Mouse (Mus musculus) kidney, embryonic 16.5 days (tissue): ENCODE results near the gene Cox20. TPM values are rescaled to one million over a fixed set of nuclear protein-coding genes. Genes with fewer than 3 reads are reported as not detected.

Source experiments
- ATAC-seq: fragments of 200-750 bp; cut with Nextera tagmentation; 2 replicates; pipeline ENCODE4 v1.8.0; 2017; ENCODE audit warnings: moderate TSS enrichment; ENCODE audit not compliant: low FRiP score, low TSS enrichment
- H3K27ac ChIP-seq: fragments of 300-500 bp; sonication (generic); 2 replicates; pipeline ENCODE4 v1.5.1; 2014; ENCODE audit warnings: low read length
- H3K27me3 ChIP-seq: fragments of 300-500 bp; sonication (generic); 2 replicates; pipeline ENCODE4 v1.6.1; 2014; ENCODE audit warnings: low read length, control low read depth, mixed read lengths; ENCODE audit not compliant: insufficient read depth
- H3K36me3 ChIP-seq: fragments of 300-500 bp; sonication (generic); 2 replicates; pipeline ENCODE4 v1.6.1; 2014; ENCODE audit warnings: low read length, control low read depth, mixed read lengths; ENCODE audit not compliant: insufficient read depth
- H3K4me1 ChIP-seq: fragments of 300-500 bp; sonication (generic); 2 replicates; pipeline ENCODE4 v1.6.1; 2014; ENCODE audit warnings: low read length, control low read depth, mixed read lengths; ENCODE audit not compliant: insufficient read depth
- H3K4me2 ChIP-seq: fragments of 300-500 bp; sonication (generic); replicated peaks from 2 replicates; pipeline ENCODE4 v1.6.1; 2014; ENCODE audit warnings: low read depth, low read length
- H3K4me3 ChIP-seq: fragments of 300-500 bp; sonication (generic); 2 replicates; pipeline ENCODE4 v1.5.1; 2014; ENCODE audit warnings: mild to moderate bottlenecking, low read length
- H3K9ac ChIP-seq: fragments of 300-500 bp; sonication (generic); replicated peaks from 2 replicates; pipeline ENCODE4 v1.6.1; 2014; ENCODE audit warnings: low read length
- H3K9me3 ChIP-seq: fragments of 300-500 bp; sonication (generic); 2 replicates; pipeline ENCODE4 v1.6.1; 2016; ENCODE audit warnings: low read length, control low read depth
- WGBS: fragments of 180-500 bp; shearing (Covaris S2); extraction: QIAGEN DNeasy Blood & Tissue Kit; methylation state at CpG from one replicate; pipeline ENCODE4 v1.1.7; 2014; 5-methylcytosine and 5-hydroxymethylcytosine counted together
- polyA plus RNA-seq: library from polyadenylated mRNA; unstranded; fragments of >200 nt; fragmentation: Nextera tagmentation; extraction: Ambion mirVana; gene quantifications from 2 replicates; pipeline ENCODE4 v1.2.1, GENCODE M21; 2015

Gene Cox20
- polyA plus RNA-seq, 1 experiment from 2014 or later, result 111 TPM

DNA sequence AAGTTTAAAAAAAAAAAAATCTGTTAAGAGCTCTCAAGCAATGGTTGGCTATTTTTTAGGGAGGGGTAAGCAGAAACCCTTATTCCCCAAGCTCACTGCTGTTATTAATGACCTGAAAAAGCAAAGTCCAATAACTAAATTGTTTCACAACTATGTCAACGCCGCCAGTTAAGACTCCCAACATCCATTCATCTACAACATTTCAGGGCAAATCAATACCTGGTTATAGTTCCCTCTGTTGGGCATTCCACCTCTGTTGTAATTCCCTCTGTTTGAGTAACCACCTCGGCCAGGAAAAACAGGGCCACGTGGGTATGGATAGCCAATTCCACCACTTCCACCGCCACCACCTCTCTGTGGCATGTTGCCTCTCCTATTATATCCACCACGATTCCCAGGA, 11.0 kb downstream of the Cox20 start:
- Histone ChIP-seq H3K27ac (no peak overlapping the region), H3K36me3 (peaks cover 54% of the 10 kb centered on the region), H3K4me1 (peaks cover 15% of the 10 kb centered on the region), H3K4me2 (no peak overlapping the region), H3K9ac (no peak overlapping the region), H3K4me3 (no peak overlapping the region), H3K9me3 (no peaks in the 10 kb centered on the region), H3K27me3 (no peaks in the 10 kb centered on the region)
- ATAC-seq, result no peak
- 86% methylated on average over 6 of the region's 6 CpGs for WGBS

DNA sequence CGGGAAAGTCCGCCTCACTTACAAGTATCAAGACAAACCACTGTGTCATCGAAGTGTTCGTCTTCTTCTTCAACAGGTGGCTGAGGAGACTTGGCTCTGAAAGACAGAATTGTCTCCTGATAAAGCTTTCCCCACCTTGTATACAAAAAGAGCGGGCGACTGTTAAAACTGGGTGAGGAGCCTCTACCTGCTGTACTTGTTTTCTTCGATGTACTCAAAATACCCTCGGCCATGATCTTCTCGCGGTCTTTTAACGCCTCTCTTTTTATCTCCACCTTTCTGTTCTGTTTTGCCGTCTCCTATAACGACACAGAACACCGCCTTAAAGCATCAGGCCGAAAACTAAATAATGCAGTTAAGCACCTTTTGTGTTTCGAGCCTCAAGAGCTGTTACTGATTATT, 16.9 kb downstream of the Cox20 start:
- ATAC-seq, result no peak
- H3K27ac ChIP-seq, result peak overlapping the region; percentile 99
- H3K27me3 ChIP-seq, result no peaks in the 10 kb centered on the region
- WGBS, result 0% methylated on average over 16 of the region's 16 CpGs
- peaks cover 15% of the 10 kb centered on the region for H3K4me1 ChIP-seq
- H3K4me3 ChIP-seq, result peak overlapping the region; percentile 100
- peaks cover 31% of the 10 kb centered on the region for H3K36me3 ChIP-seq
- no peaks in the 10 kb centered on the region for H3K9me3 ChIP-seq
- peak overlapping the region; percentile 72 for H3K4me2 ChIP-seq
- peak overlapping the region; percentile 100 for H3K9ac ChIP-seq

DNA sequence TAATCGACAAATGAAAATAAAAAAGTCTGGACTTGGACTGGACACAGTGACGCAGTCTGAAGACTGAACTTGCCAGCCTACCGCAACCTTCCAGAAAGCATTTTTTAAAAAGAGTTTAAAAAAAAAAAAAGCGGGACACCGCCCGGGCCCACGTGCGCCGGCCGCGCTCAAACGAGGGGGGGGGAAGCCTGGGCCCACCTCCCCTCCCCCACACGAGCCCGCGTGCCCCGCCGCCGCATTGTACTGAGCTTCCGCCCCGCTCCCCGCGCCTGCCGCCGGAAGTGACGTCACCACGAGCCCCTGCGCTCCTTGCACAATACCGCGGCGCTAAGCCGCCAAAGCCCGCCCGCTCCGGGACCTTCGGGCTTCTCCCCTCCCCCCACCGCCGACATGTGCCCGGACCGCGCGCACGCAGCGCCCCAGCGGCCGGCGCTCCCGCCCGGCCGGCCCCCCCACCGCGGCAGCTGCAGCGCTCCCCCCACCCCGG, 17.4 kb downstream of the Cox20 start:
- peaks cover 26% of the 10 kb centered on the region for H3K36me3 ChIP-seq
- peaks cover 15% of the 10 kb centered on the region for H3K4me1 ChIP-seq
- no peaks in the 10 kb centered on the region for H3K27me3 ChIP-seq
- H3K4me2 ChIP-seq, result peak overlapping the region; percentile 72
- H3K4me3 ChIP-seq, result peak overlapping the region; percentile 100
- peak; percentile 94 for ATAC-seq
- peak overlapping the region; percentile 99 for H3K27ac ChIP-seq
- WGBS, result 1% methylated on average over 48 of the region's 53 CpGs
- H3K9ac ChIP-seq, result peak overlapping the region; percentile 100
- no peaks in the 10 kb centered on the region for H3K9me3 ChIP-seq

DNA sequence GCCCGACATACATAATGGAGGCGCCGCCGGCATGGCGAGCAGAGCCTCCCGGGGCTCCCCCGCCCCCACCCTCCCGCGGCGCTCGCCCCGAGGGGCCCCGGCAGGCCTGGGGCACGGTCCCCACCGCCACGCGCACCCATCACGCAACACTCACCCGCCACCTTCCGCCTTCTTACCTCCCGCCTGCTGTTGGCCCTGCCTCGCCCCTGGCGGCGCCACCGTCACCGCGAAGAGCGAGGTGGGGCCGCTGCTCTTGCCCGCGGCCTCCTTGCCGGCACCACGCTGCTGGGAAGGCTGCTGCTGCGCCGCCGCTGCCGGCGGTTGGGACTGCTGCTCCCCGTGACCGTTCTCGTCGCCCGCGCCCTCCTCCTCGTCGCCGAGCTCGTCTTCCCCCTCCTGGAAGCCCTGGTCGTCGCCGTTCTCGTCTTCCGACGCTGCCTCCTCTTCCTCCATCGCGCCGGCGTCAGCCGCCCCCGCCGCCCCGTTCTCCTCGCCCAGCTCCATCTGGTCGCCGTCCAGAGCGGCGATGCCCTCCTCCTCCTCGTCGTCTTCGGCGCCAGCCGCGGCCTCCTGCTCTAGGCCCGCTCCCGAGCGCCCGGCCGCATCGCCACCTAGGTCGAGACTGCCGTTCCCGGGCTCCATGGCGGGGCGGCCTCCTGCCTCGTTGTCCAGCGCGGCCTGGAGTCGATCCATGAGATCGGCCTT, 18.0 kb downstream of the Cox20 start:
- peak overlapping the region; percentile 100 for H3K4me3 ChIP-seq
- H3K9ac ChIP-seq, result peak overlapping the region; percentile 100
- peak; percentile 58 for ATAC-seq
- H3K36me3 ChIP-seq, result peaks cover 21% of the 10 kb centered on the region
- WGBS, result 0% methylated on average over 64 of the region's 89 CpGs
- peak overlapping the region; percentile 63 for H3K4me2 ChIP-seq
- H3K4me1 ChIP-seq, result peaks cover 15% of the 10 kb centered on the region
- H3K27me3 ChIP-seq, result no peaks in the 10 kb centered on the region
- H3K9me3 ChIP-seq, result no peaks in the 10 kb centered on the region
- H3K27ac ChIP-seq, result peak overlapping the region; percentile 99

DNA sequence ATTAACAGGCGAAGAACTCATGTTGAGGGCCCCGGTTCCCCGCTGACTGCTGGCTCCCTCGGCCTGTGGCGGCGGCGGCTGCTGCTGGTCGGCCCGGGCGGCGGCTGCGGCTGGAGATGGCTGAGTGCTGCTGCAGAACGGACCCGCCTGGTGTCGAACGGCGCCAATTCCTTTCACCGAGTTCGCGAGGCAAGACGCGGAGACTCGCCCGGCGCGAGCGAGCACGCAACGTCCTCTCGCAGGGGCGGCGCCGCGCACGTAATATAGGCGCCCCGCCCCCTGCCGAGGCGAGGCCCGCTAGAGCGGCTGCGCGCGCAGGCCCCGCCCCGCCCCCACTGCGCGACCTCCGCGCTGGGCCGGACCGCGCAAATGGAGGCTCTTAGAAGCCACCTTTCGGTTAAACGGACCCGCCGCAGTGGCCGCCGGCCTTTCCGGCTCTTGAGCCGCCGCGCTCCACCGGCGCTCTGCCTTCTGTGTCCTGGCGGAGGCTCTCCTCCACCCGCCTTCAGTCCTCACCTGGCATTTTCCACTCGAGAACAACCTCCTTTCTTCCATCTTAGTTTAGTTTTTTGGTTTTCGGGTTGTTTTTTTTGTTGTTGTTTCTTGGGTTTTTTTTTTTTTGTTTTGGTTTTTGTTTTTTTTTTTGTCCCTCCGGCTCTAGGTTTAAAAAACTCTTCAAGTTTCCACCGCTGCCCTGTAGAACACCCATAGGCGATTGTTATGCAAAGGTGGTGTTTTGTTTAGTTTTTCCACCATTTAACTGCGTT, 18.8 kb downstream of the Cox20 start, which contains the start of gene Hnrnpu:
Gene Hnrnpu, minus strand, starts transcription at position 247 of the 767 bp plus-strand sequence.
- Histone ChIP-seq H3K4me2 (peak within 1 kb of the TSS; percentile 63), H3K9ac (peak within 1 kb of the TSS; percentile 100), H3K27ac (peak within 1 kb of the TSS; percentile 99), H3K27me3 (no peaks in the 10 kb centered on the region), H3K4me1 (peaks cover 15% of the 10 kb centered on the region), H3K36me3 (peaks cover 13% of the 10 kb centered on the region), H3K4me3 (peak within 1 kb of the TSS; percentile 100), H3K9me3 (no peaks in the 10 kb centered on the region)
- under 1% methylated on average over 73 of the region's 73 CpGs for WGBS
- ATAC-seq, result peak; percentile 91

DNA sequence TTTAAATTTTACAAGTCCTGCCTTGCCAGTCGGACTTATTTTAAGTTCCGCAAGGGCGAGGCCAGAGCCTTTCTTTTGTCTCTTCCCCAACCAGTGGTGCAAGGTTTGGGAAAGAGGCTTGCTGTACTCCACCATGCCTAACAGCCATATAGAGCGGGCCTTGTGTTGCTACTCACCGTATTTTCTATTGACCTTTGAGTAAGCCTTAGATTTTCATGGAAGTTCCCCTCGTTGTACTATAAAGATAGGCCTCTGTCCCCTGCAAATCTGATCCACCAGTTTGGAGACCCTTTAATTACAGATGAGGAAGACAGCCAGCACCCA, 19.4 kb downstream of the Cox20 start:
- Histone ChIP-seq H3K9me3 (no peaks in the 10 kb centered on the region), H3K27ac (peak overlapping the region; percentile 99), H3K4me3 (peak overlapping the region; percentile 100), H3K4me1 (peaks cover 10% of the 10 kb centered on the region), H3K36me3 (peaks cover 8% of the 10 kb centered on the region), H3K27me3 (no peaks in the 10 kb centered on the region), H3K9ac (peak overlapping the region; percentile 100), H3K4me2 (peak overlapping the region; percentile 63)
- WGBS, result 4% methylated on average over 6 of the region's 6 CpGs
- no peak for ATAC-seq

DNA sequence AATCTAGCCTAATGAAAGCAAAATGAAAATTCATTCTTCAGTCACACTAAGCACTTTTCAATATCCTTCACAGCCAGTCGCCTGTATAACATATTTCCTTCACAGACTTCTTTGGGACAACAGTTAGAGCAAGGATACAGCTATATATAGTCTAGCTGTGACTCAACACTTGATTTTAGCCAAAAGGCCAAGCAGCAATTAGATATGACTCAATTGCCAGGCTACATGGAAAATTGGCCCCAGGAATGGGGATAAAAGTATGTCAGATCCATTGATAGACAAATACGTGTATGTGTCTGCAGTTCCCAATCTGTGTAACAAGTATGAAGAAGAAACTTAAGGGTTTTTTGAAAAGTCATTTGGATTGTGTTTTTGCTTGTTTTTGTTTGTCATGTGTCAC, 21.3 kb downstream of the Cox20 start:
- H3K27me3 ChIP-seq, result no peaks in the 10 kb centered on the region
- H3K9me3 ChIP-seq, result no peaks in the 10 kb centered on the region
- no peaks in the 10 kb centered on the region for H3K36me3 ChIP-seq
- 94% methylated on average over 2 of the region's 2 CpGs for WGBS
- H3K4me2 ChIP-seq, result no peak overlapping the region
- no peak overlapping the region for H3K9ac ChIP-seq
- no peaks in the 10 kb centered on the region for H3K4me1 ChIP-seq
- no peak overlapping the region for H3K27ac ChIP-seq
- no peak for ATAC-seq
- H3K4me3 ChIP-seq, result no peak overlapping the region

DNA sequence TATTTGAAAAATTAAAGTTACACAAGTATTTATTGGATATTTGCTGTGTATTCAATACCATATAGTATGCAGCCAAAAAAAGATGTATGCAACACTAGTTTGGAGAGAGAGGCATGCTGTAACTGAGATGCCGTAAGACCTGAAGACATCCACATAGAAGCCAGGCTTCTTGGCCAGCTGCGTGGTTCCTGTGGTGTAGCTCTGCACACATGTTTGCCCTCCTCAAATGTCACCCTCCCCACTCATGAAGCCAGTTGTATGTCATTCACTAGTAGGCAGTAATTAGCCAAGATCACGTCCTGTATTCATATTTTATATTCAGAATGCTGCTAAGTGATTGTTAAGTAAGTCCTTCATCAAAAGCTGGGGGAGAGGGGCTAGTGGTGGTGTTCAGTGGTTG, 22.5 kb downstream of the Cox20 start:
- Histone ChIP-seq H3K27ac (no peak overlapping the region), H3K9ac (no peak overlapping the region), H3K36me3 (no peaks in the 10 kb centered on the region), H3K4me2 (no peak overlapping the region), H3K4me3 (no peak overlapping the region), H3K27me3 (no peaks in the 10 kb centered on the region), H3K4me1 (no peaks in the 10 kb centered on the region), H3K9me3 (no peaks in the 10 kb centered on the region)
- WGBS, result 84% methylated on average over 3 of the region's 3 CpGs
- no peak for ATAC-seq

DNA sequence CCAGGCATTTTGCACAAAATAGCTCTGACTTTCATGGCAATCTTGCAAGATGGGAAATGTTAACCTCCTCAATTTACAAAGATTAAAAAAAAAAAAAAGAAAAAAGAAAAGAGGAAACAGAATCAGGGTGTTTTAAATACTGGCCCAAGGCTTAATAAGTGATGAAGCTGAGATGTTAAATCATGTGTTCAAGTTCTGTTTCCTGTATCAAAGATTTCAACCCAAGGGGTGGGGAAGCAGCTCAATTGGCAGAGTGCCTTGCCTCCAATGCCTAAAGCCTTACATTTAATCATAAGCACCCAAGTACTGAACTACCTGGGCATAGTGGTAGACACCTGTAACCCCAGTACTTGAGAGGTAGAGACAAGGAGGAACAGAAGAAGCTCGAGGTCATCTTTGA, 23.1 kb downstream of the Cox20 start:
- no peaks in the 10 kb centered on the region for H3K9me3 ChIP-seq
- no peak overlapping the region for H3K4me2 ChIP-seq
- H3K36me3 ChIP-seq, result no peaks in the 10 kb centered on the region
- no peak for ATAC-seq
- no peaks in the 10 kb centered on the region for H3K4me1 ChIP-seq
- H3K27me3 ChIP-seq, result no peaks in the 10 kb centered on the region
- no peak overlapping the region for H3K4me3 ChIP-seq
- H3K9ac ChIP-seq, result no peak overlapping the region
- WGBS, result 81% methylated on average over 1 of the region's 1 CpGs
- no peak overlapping the region for H3K27ac ChIP-seq

DNA sequence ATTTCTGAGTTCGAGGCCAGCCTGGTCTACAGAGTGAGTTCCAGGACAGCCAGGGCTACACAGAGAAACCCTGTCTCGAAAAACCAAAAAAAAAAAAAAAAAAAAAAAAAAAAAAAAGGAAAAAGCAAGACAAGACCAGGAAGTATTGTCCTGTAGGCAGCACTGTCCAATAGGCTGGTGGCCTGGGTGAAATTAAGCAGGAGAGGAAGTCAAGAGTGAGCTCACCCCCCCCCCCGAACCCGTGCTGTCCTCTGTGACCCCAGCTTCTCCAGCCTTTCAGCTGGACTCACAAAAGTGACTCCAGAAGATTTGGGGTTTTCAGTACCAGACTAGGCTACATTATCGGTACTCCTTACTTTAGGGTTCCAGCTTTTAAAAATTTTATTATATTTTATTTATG, 23.7 kb downstream of the Cox20 start:
- no peaks in the 10 kb centered on the region for H3K27me3 ChIP-seq
- H3K4me1 ChIP-seq, result no peaks in the 10 kb centered on the region
- H3K36me3 ChIP-seq, result no peaks in the 10 kb centered on the region
- H3K9me3 ChIP-seq, result no peaks in the 10 kb centered on the region
- H3K4me2 ChIP-seq, result no peak overlapping the region
- H3K4me3 ChIP-seq, result no peak overlapping the region
- H3K9ac ChIP-seq, result no peak overlapping the region
- no peak for ATAC-seq
- H3K27ac ChIP-seq, result no peak overlapping the region
- 74% methylated on average over 4 of the region's 5 CpGs for WGBS
